Comparison of ENCODE assay signal across 11 mouse cellular contexts in the genomic region with DNA sequence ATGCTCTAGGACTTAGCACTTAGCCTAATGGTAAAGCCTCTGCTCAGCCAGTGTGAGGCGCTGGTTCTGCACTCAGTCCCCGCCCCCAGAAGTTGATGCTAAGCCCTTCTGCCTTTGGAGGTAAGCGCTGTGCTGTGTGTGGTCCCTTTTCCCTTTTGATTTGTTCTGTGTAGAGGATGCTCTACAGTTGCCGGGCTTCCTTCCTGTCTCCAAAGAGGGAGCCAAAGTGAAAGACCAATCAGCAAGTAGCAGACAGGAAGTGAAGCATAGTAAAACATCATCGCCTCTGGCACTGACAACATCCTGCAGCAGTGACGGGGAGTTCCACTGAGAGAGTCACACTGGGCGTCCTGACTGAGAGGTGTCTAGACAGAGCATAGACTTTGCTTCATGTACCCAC. TPM values are rescaled to one million over a fixed set of nuclear protein-coding genes. Genes with fewer than 3 reads are reported as not detected.
DNase-seq lines count a peak whose midpoint lies in the region; ATAC-seq and TF ChIP-seq lines count a peak whose summit lies in the region.
"Had no signal": no experiment of that assay in that cellular context is flagged by ENCODE, and none has a peak within 500 bp of the region (broad histone marks: within the 10 kb centered on the region; RNA-seq: fewer than 3 reads in every experiment).

No protein-coding gene starts in this region.

- peak; percentile 32 for TF ChIP-seq CTCF in liver, postnatal 0 days (IDR thresholded peaks at IDR 0.05; ENCODE audit: low read depth)

- H3K4me2 ChIP-seq in liver, embryonic 11.5 days, result no peak overlapping the region
- H3K4me2 ChIP-seq in liver, postnatal 0 days (ENCODE audit: low read depth, low read length), result no peak overlapping the region
- H3K4me2 ChIP-seq: embryonic facial prominence, embryonic 13.5 days; limb, embryonic 12.5 days had no signal

- no peaks in the 10 kb centered on the region for H3K36me3 ChIP-seq in liver, embryonic 11.5 days (ENCODE audit: control insufficient read depth, insufficient read depth, low read length)
- no peaks in the 10 kb centered on the region for H3K36me3 ChIP-seq in liver, postnatal 0 days (replicated peaks; ENCODE audit: insufficient read depth, low read length)
- H3K36me3 ChIP-seq: embryonic facial prominence, embryonic 13.5 days; limb, embryonic 12.5 days had no signal

- no peak overlapping the region for H3K27ac ChIP-seq in liver, embryonic 11.5 days (ENCODE audit: low read depth, low read length)
- H3K27ac ChIP-seq in liver, postnatal 0 days (ENCODE audit: low read depth), result no peak overlapping the region
- H3K27ac ChIP-seq: embryonic facial prominence, embryonic 13.5 days; limb, embryonic 12.5 days had no signal

- no peaks in the 10 kb centered on the region for H3K27me3 ChIP-seq in liver, embryonic 11.5 days (replicated peaks; ENCODE audit: control insufficient read depth, insufficient read depth, low read length)
- H3K27me3 ChIP-seq in liver, postnatal 0 days (ENCODE audit: insufficient read depth, low read length), result no peaks in the 10 kb centered on the region
- H3K27me3 ChIP-seq: embryonic facial prominence, embryonic 13.5 days; limb, embryonic 12.5 days had no signal

- no peak for TF ChIP-seq EP300 in liver, postnatal 0 days (IDR thresholded peaks at IDR 0.05; ENCODE audit: low read depth)

- H3K9me3 ChIP-seq in liver, embryonic 11.5 days (ENCODE audit: control insufficient read depth, low read length), result no peaks in the 10 kb centered on the region
- H3K9me3 ChIP-seq in liver, postnatal 0 days (ENCODE audit: low read length), result no peaks in the 10 kb centered on the region
- H3K9me3 ChIP-seq: embryonic facial prominence, embryonic 13.5 days; limb, embryonic 12.5 days had no signal

- WGBS in liver, embryonic 11.5 days, result 63% methylated on average over 7 of the region's 7 CpGs
- 59% methylated on average over 7 of the region's 7 CpGs for WGBS in liver, postnatal 0 days (ENCODE audit: insufficient replicate concordance)

- no peaks in the 10 kb centered on the region for H3K4me1 ChIP-seq in liver, embryonic 11.5 days (replicated peaks; ENCODE audit: control insufficient read depth, insufficient read depth, low read length)
- peaks cover 8% of the 10 kb centered on the region for H3K4me1 ChIP-seq in liver, postnatal 0 days (ENCODE audit: insufficient read depth)
- H3K4me1 ChIP-seq: embryonic facial prominence, embryonic 13.5 days; limb, embryonic 12.5 days had no signal

- 0 out of 2 replicates have a peak, but pooled peaks have one; percentile 31 for ATAC-seq in liver, embryonic 11.5 days (replicated peaks; ENCODE audit: low FRiP score)
- peak; percentile 20; the same call in 1 of the 2 replicates for ATAC-seq in liver, postnatal 0 days

- no peak overlapping the region for H3K4me3 ChIP-seq in liver, embryonic 11.5 days (ENCODE audit: low read depth, low read length)
- no peak overlapping the region for H3K4me3 ChIP-seq in liver, postnatal 0 days (ENCODE audit: low read depth, low read length)
- H3K4me3 ChIP-seq: embryonic facial prominence, embryonic 13.5 days; limb, embryonic 12.5 days had no signal

- H3K9ac ChIP-seq in liver, embryonic 11.5 days (ENCODE audit: low read depth, low read length), result no peak overlapping the region
- no peak overlapping the region for H3K9ac ChIP-seq in liver, postnatal 0 days (replicated peaks)
- H3K9ac ChIP-seq: embryonic facial prominence, embryonic 13.5 days; limb, embryonic 12.5 days had no signal

- DNase-seq in liver, embryonic 11.5 days (ENCODE audit: low spot score), result no peak
- no peak for DNase-seq in liver
- peak; percentile 61 for DNase-seq in WW6 (ENCODE audit: low read depth, low spot score)
- peak; percentile 18 for DNase-seq in liver, postnatal 0 days
- peak; percentile 39 for DNase-seq in thymus, postnatal 14 days
- DNase-seq in retina, postnatal 1 day, result no peak
- no peak for DNase-seq in frontal cortex, postnatal 25 days (ENCODE audit: low spot score in 2 of 2)

RNA-seq across cellular contexts. Expression of a gene that starts 11.2 kb away (rescaled TPM):
- not detected in 2 replicates for polyA plus RNA-seq in liver, embryonic 11.5 days (2014; fragmentation: Nextera tagmentation; extraction: Ambion mirVana)
- polyA plus RNA-seq in liver, postnatal 0 days (2015; fragmentation: Nextera tagmentation; extraction: Ambion mirVana), result not detected in 2 replicates
- polyA plus RNA-seq: embryonic facial prominence, embryonic 13.5 days; heart, embryonic 14.5 days; limb, embryonic 12.5 days; stomach, embryonic 16.5 days had no signal

RNA-seq across cellular contexts. Expression of a gene that starts 11.3 kb away (rescaled TPM):
- polyA plus RNA-seq in liver, embryonic 11.5 days (2014; fragmentation: Nextera tagmentation; extraction: Ambion mirVana), result 0.70 and 0.77 TPM in 2 replicates
- 0.19 and 0.26 TPM in 2 replicates for polyA plus RNA-seq in liver, postnatal 0 days (2015; fragmentation: Nextera tagmentation; extraction: Ambion mirVana)

RNA-seq across cellular contexts. Expression of a gene that starts 15.3 kb away (rescaled TPM):
- polyA plus RNA-seq in liver, embryonic 11.5 days (2014; fragmentation: Nextera tagmentation; extraction: Ambion mirVana), result 6.9 and 7.3 TPM in 2 replicates
- polyA plus RNA-seq in liver, postnatal 0 days (2015; fragmentation: Nextera tagmentation; extraction: Ambion mirVana), result 4.8 and 5.4 TPM in 2 replicates

RNA-seq across cellular contexts. Expression of a gene that starts 15.4 kb away (rescaled TPM):
- polyA plus RNA-seq in liver, embryonic 11.5 days (2014; fragmentation: Nextera tagmentation; extraction: Ambion mirVana), result 14.8 and 18.9 TPM in 2 replicates
- 14.6 and 15.2 TPM in 2 replicates for polyA plus RNA-seq in liver, postnatal 0 days (2015; fragmentation: Nextera tagmentation; extraction: Ambion mirVana)

RNA-seq across cellular contexts. Expression of a gene that starts 44.4 kb away (rescaled TPM):
- polyA plus RNA-seq in liver, embryonic 11.5 days (2014; fragmentation: Nextera tagmentation; extraction: Ambion mirVana), result 1.7 and 1.8 TPM in 2 replicates
- 0.06 and 0.08 TPM in 2 replicates for polyA plus RNA-seq in liver, postnatal 0 days (2015; fragmentation: Nextera tagmentation; extraction: Ambion mirVana)

Comparison
In these comparisons a context has a peak if more than half of its experiments do, and no peak if none do; other contexts are left out.
1. DNase-seq: peak in WW6 (single experiment), liver, postnatal 0 days (single experiment) and thymus, postnatal 14 days (single experiment); none in liver, embryonic 11.5 days (single experiment), liver (single experiment), retina, postnatal 1 day (single experiment) and frontal cortex, postnatal 25 days (0 of 2).